Mouse (Mus musculus): ENCODE data around the gene Dapk1.
"Not testable (repeated sequence)": the region's sequence is repeated elsewhere in the genome, so short reads cannot be mapped to it uniquely, and the experiment has no call there.

Gene Dapk1

DNA sequence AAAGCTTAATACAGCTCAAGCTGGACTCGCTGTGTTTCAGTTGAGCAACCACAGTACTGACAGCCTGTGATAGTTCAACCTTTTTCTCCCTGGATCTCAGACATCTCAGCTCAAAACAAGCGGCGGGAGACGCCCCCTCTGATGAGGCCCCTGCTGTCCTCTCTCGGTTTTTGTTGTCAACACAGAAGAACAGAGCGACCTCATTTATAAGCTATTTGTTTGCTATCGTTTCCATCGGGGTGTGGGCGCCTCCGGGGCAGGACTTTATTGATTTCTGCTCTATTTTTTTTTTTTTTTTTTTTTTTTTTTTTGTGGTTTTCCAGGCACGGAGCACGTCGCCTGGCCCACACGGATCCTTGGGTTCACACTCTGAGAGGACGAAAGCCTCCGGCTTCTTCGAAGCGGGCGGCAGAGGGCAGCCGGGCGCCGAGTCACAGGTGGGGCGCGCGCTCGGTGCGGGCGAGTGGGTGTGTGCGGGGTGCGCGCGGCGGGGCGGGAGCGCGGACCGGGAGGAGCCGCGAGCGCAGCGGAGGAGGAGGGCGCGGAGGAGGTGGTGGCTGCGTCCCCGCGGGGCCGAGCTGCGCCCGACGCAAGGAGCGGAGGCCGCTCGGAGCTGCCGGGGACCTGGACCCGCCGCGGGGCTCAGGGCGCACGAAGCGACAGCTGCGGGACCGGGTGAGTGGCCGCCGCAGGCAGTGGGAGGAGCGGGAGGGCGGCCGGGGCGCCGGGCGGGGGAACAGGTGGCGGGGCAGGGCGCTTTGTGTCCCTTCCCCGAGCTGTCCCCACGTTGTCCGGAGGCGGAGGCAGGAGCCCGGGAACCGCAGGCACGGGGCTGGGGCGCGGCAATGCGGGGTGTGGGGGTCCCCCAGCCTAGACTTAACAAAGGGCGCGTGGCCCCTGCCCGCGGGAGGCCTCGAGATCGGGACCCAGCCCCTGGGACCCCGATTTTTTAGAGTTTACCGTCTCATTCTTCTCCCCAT lies at the start of gene Dapk1:
Gene Dapk1, plus strand, starts transcription at position 512 of the 980 bp plus-strand sequence.
- DNase-seq (ENCODE audit: low spot score): peak; percentile 89

DNA sequence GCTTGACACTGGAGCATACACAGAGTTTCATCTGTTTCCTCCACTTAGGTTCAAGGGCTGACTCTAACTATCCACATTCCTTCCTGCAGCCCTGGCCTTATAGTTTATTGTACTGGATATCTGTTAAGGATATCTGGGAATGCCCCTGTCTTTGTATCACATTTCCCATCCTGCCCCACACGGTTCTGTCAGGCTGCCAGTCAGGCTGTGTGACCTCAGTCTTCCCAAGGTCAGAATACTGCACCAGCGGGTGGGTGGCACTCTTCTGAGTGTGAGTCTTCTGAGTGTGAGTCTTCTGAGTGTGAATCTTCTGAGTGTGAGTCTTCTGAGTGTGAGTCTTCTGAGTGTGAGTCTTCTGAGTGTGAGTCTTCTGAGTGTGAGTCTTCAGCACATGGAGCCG lies 48.4 kb upstream of the Dapk1 start:
- no peak for DNase-seq (ENCODE audit: low spot score)

DNA sequence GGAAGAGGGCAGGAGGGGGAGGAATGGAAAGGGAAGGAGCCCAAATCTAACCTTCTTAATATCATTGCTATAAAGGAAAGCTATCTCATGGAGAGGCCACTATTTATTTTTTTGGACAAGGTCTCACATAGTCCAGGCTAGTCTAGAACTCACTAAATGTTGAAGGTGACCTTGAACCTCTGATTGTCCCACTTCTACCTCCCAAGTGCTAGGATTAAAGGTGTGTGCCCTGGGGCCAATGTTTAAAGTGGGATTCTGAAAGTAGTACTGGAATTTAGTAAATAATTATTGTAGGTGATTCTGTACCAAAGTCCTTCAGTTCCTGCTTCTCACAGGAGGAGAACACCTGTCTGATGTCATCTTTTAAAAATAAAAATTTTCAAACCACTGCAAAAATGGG lies 45.3 kb upstream of the Dapk1 start:
- no peak for DNase-seq (ENCODE audit: low spot score)

DNA sequence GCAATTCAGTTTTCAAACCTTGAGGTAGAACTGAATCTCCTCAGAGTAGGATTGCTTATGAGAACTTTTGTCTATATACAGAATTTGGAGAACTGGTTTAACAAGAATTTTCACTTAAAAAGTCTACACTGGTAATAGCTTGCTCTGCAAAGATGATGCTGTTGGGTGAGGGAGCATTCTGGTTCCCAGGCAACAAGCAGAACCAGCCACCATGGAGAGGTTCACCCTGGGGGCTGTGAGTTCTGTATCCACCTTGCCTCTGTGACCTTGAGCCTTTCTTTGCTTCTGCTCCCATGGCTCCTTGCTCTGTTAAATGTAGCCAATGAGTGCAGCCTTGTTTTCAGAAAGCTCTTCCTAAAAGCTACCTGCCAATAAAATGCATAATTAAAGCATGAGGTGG lies 44.8 kb upstream of the Dapk1 start:
- DNase-seq (ENCODE audit: low spot score): no peak

- DNase-seq (ENCODE audit: low spot score): no peak
Measured at GRCm38 (mm10) chr13:60564303-60564702, 37.4 kb upstream of the Dapk1 start.

GRCm38 (mm10) chr13:60568934-60569548 lies 32.7 kb upstream of the Dapk1 start:
- DNase-seq (ENCODE audit: low spot score): no peak

- no peak for DNase-seq (ENCODE audit: low spot score)
Measured at GRCm38 (mm10) chr13:60569549-60569941, 32.2 kb upstream of the Dapk1 start.

DNA sequence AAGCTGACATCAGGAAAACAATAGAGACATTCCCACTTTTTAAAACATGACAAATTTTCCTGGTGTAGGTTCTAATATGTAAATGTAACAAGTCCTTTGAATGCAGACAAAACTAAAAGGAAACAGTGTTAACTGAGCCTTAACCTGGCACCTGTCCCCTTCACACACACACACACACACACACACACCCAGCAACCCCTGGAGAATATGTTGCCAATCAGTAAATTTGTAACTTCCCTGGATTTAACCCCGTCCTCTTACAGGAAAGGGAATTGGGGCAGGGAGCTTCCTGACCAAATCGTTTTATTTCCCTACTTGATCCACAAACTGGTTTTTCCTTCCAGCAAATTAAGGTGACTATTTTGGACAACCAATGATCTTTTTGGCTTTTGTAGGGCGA lies 28.2 kb upstream of the Dapk1 start:
- DNase-seq (ENCODE audit: low spot score): no peak

DNA sequence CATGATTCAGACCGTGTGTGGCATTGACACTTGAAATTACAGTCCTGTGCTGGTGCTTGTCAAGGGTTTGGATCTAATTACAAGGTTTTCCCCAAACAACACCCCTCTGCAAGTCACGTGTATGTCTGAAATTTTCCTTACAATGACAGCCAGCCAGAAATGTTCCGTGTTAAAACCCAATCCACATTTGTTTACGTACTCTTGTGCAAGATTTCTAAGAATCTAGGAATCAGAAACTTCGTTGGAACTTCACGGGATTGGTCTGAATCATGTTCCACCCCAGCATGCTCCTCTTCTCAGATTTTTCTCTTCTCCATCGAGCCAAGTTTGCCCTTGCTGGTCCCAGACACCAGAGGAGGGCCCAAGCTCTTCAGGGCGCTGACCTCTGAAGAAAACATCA lies 27.8 kb upstream of the Dapk1 start:
- DNase-seq (ENCODE audit: low spot score): no peak

- no peak for DNase-seq (ENCODE audit: low spot score)
Measured at GRCm38 (mm10) chr13:60578541-60578940, 23.2 kb upstream of the Dapk1 start.

DNA sequence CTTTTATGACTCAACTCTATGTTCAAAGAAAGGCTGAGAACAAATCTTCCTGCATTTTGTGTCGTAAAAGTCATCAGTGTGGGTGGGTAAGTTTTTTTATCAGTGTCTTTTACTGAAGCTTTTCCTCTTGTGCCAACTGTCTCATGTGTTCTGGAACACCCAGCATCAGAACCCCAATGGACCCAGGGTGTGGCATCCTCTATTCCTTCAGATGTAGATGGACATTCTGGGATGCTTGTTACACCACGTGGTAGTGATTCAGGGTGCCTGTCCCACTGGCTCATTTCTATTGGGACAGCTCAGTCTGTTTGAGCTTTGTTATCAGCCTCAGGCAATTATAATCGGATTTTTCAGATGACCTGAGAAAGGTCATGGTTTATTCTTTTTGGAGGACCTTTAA lies 6.9 kb upstream of the Dapk1 start:
- DNase-seq (ENCODE audit: low spot score): no peak

DNA sequence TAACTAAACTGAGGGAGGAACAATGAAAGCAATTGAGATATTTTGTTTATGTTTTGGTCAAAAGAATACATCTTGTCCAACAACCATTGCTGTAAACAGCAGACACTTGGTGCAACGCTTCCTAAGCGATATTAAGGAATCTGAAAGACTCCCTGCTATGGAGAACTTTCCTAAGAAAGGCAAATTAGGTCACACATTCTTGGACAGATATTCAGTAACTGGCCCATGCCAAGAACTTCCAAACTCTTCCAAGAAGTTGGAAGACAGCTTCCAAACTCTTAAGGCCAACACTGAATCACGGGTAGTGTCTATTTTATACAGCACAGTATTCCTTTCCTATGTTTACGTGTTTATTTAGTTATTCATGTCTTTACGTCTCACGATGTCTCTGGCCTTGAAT lies 6.2 kb upstream of the Dapk1 start:
- no peak for DNase-seq (ENCODE audit: low spot score)

DNA sequence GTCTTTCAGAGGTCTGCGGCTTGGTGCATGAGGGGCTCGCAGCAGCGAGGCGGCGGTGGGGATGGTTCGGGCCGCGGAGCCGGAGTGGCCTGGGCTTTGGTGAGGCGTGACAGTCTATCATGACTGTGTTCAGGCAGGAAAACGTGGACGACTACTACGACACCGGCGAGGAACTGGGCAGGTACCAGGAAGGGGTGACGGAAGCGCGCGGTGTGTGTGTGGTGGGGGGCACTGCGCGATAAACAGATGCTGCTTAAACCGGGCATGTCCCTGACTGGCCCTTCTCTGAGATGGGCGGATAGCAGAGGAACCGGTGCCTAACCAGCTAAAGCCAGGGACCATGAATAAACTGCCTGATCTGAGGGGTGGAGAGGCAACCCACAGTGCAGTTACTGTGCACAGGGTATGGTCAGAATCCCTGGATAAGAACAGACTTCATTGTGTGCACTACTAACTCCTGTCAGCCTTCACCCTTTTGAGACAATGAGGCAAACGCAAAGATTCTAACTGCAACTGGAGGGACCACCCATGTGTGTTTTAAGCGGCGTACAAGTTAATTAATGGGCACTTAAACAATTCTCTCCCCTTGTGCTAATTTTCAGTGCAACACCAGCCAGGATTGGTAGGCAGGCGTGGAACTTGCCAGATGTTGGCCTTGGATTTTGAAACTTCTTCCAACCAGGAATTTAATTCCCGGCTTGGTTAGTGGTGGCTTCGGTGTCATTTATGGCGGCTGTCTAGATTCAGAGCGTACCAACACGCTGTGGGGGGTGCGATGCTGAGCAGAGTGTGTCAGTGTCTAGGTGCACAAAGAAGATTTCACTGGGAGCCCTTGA lies 887 bp downstream of the Dapk1 start:
- DNase-seq (ENCODE audit: low spot score): peak; percentile 53

DNA sequence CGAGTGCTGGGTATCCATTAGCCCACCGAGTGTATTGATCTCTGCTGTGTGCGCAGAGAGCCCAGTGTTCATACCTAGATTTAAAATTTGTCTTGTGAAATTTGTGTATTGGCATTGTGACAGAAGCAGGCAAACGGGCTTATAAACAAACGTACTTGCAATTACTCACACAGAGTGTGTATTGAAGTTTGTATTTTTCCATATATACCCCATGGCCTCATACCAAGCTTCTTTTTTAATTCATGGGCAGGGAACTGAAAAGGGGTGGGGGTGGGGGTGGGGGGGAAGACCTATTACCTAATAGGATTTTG lies 1.5 kb downstream of the Dapk1 start:
- DNase-seq (ENCODE audit: low spot score): no peak

- no peak for DNase-seq (ENCODE audit: low spot score)
Measured at GRCm38 (mm10) chr13:60607411-60607810, 5.7 kb downstream of the Dapk1 start.

DNA sequence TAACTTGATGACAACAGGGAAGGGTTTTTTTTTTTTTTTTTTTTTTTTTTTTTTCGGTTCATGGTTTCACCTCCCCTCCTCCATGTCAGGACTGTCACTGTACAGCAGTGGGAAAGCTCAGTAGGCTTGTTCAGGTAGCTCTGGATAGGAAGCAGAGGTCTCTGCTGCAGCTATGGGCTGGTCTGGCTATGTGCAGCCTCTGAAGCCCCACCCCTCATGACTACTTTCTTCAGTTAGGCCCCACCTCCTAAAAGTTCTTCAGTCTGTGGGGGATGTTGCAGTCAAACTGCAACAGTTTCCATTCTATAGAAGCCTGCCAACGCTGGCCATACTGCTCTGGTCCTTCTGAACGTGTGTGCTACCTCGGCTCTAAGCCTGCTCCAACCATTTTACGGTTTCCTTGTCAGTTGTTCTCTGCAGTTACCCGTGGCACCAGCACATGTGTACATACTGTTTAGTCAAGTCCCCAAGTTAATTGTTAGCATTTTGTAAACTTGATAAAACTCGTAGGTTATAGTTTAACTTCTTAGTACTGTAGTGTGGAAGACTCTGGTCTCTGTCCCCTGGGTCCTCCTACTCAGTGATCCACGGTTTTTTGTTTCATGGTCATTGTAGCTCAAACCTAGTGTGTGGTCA lies 6.8 kb downstream of the Dapk1 start:
- no peak for DNase-seq (ENCODE audit: low spot score)

DNA sequence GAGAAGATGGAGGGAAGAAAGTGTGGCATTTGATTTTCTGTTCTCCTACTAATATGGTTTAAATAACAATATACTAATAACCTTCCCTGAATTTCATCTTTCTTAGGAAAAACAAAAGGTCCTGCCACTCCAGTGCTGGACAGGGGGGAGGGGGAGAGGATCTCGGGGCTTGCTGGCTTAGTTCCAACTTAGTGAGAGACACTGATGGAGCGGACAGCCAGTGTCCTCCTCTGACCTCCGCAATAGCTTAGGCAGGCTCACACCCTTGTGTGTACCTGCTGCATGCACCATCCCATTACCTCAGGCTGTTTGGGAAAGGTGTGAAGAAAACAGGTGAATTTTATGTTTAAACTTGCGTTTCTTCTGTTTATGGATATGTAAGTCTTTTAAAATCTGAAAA lies 7.5 kb downstream of the Dapk1 start:
- DNase-seq (ENCODE audit: low spot score): no peak

DNA sequence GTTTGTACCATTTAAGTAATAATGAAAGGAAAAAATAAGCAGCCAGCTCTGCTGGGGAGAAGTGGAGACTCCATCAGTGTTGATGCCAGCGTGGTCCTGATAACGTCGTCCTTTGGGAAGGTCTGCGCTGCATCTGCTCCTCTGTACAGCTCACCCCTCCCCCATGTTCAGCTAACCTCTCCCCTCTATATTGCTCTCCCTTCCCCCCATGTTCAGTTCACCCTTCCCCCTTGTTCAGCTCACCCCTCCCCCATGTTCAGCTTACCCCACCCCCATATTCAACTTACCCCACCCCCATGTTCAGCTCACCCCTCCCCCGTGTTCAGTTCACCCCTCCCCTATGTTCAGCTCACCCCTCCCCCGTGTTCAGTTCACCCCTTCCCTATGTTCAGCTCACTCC lies 8.8 kb downstream of the Dapk1 start:
- DNase-seq (ENCODE audit: low spot score): no peak

DNA sequence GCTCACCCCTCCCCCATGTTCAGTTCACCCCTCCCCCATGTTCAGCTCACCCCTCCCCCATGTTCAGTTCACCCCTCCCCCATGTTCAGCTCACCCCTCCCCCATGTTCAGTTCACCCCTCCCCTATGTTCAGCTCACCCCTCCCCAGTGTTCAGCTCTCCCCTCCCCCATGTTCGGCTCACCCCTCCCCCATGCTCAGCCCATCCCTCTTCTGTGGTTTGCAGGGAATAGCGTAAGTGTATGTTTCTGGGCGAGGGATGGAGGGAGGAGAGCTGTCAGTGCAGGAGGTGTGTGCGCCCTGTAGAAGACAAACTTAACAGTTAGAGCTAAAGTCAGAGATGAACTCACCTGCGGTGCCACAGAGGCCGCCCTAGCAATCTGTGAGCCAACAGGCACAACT lies 9.2 kb downstream of the Dapk1 start:
- not testable (repeated sequence) for DNase-seq (ENCODE audit: low spot score)

- DNase-seq (ENCODE audit: low spot score): no peak
Measured at GRCm38 (mm10) chr13:60612160-60612559, 10.4 kb downstream of the Dapk1 start.

GRCm38 (mm10) chr13:60614154-60614553 lies 12.4 kb downstream of the Dapk1 start:
- DNase-seq (ENCODE audit: low spot score): no peak

DNA sequence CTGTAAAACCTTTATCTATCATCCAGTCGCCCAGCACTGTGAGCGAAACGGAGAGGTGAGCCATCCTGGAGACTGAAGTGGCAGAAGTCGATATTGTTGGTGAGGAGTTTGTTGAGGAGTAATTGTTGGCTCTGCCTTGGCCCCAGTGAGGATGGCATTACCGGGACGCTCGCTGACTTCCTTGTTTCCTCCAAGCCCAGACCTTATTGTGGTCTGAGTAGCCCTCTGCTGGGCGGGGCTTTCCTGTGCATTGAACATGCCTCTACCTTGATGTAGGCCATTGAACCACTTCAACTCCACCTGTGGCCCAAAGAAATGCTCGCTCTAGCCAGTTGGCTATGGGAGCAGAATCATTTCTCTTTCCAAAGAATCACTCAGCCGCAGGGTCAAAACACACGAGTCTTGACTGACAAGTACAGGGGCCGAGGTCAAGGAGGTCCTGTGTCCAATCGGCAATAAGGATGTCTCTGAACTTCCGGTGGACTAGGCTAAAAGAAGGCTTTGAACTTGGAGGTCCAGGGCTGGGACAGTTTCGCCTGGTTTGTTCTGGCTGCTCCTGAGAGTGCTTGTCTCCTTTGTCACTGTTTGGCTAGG lies 13.4 kb downstream of the Dapk1 start:
- DNase-seq (ENCODE audit: low spot score): no peak
